Mouse (Mus musculus): ENCODE measurements around the gene Dbn1. TPM values are rescaled to one million over a fixed set of nuclear protein-coding genes. Genes with fewer than 3 reads are reported as not detected.

The Dbn1 gene
- total and polyA plus RNA-seq, 3 experiments, result 0.09 to 3.1 (median 0.59) TPM

GRCm38 (mm10) chr13:55451785-55452549 is 35.9 kb downstream of the Dbn1 start:
- dilution Hi-C loops (cut with MboI; ENCODE audit: extremely low pct_ligation_motif_present, extremely low pct_unique_long_range_greater_than_20kb, low sequenced_read_pairs), result no loop called here
- no peak for DNase-seq (ENCODE audit: extremely low read depth)
- in situ Hi-C loops (cut with MboI; ENCODE audit: low pct_ligation_motif_present, low pct_unique_long_range_greater_than_20kb, low sequenced_read_pairs), result no loop called here
- TF ChIP-seq CHD1 (IDR thresholded peaks at IDR 0.05; ENCODE audit: low read depth, low read length), result no peak
- TF ChIP-seq SMC3 (IDR thresholded peaks at IDR 0.05; ENCODE audit: low read depth, low read length), result no peak
- no peak for TF ChIP-seq MAZ (IDR thresholded peaks at IDR 0.05; ENCODE audit: low read depth, low read length)
- TF ChIP-seq ZKSCAN1 (IDR thresholded peaks at IDR 0.05; ENCODE audit: borderline replicate concordance, low read depth, low read length), result no peak
- TF ChIP-seq CHD2 (IDR thresholded peaks at IDR 0.05; ENCODE audit: low read length), result no peak
- TF ChIP-seq IRF4 (IDR thresholded peaks at IDR 0.05; ENCODE audit: low read depth, low read length), result no peak
- no peak for TF ChIP-seq EP300 (IDR thresholded peaks at IDR 0.05; ENCODE audit: low read length)
- TF ChIP-seq BHLHE40 (IDR thresholded peaks at IDR 0.05; ENCODE audit: low read depth, low read length), result no peak
- no peak for TF ChIP-seq UBTF (IDR thresholded peaks at IDR 0.05; ENCODE audit: low read depth, low read length)
- no peak for TF ChIP-seq ZMIZ1 (IDR thresholded peaks at IDR 0.05; ENCODE audit: low read depth, low read length)
- no peak for TF ChIP-seq ETS1 (conservative IDR thresholded peaks at IDR 0.05; ENCODE audit: low read depth, low read length)
- no peak for TF ChIP-seq E2F4 (IDR thresholded peaks at IDR 0.05; ENCODE audit: insufficient replicate concordance, low read depth, low read length)
- no peak for TF ChIP-seq CTCF (conservative IDR thresholded peaks at IDR 0.05 in 1 of 2, IDR thresholded peaks at IDR 0.05 in 1 of 2; ENCODE audit: low read depth in 2 of 2, low read length in 2 of 2)
- no peak for TF ChIP-seq JUND (conservative IDR thresholded peaks at IDR 0.05; ENCODE audit: low read depth, low read length)
- no peak for TF ChIP-seq PAX5 (IDR thresholded peaks at IDR 0.05; ENCODE audit: low read length)
- no peak for TF ChIP-seq RAD21 (IDR thresholded peaks at IDR 0.05; ENCODE audit: low read depth, low read length)
- no peak for TF ChIP-seq ZNF384 (IDR thresholded peaks at IDR 0.05; ENCODE audit: low read depth, low read length)
- H3K27ac ChIP-seq (ENCODE audit: insufficient read depth, low read depth), result no peak overlapping the region
- H3K4me1 ChIP-seq (ENCODE audit: control insufficient read depth in 1 of 2, insufficient read depth in 2 of 2), result peaks cover 26 to 48% of the 10 kb centered on the region in 2 experiments
- no peaks in the 10 kb centered on the region for H3K9me3 ChIP-seq (replicated peaks; ENCODE audit: low read length)
- H3K4me2 ChIP-seq (ENCODE audit: insufficient read depth, low read depth, poor library complexity, severe bottlenecking), result no peak overlapping the region
- peaks cover 59 to 74% of the 10 kb centered on the region in 2 experiments for H3K36me3 ChIP-seq (replicated peaks in 1 of 2; ENCODE audit: control insufficient read depth in 1 of 2, insufficient read depth in 1 of 2, low read length in 1 of 2)
- no peaks in the 10 kb centered on the region for H3K27me3 ChIP-seq (replicated peaks)
- H3K9ac ChIP-seq (ENCODE audit: insufficient read depth, low read depth), result no peak overlapping the region
- peaks cover 17% of the 10 kb centered on the region for H3K79me2 ChIP-seq (replicated peaks; ENCODE audit: control insufficient read depth, extremely low read depth, insufficient read depth, poor library complexity, severe bottlenecking)
- H3K4me3 ChIP-seq (replicated peaks in 1 of 3; ENCODE audit: low read depth in 2 of 3, low read length in 2 of 3, poor library complexity in 1 of 3), result no peak overlapping the region

- H3K4me1 ChIP-seq (ENCODE audit: control insufficient read depth in 1 of 2, insufficient read depth in 2 of 2), result peaks cover 26 to 54% of the 10 kb centered on the region in 2 experiments
- no peak overlapping the region for H3K4me3 ChIP-seq (replicated peaks in 1 of 3; ENCODE audit: low read depth in 2 of 3, low read length in 2 of 3, poor library complexity in 1 of 3)
- peaks cover 55 to 70% of the 10 kb centered on the region in 2 experiments for H3K36me3 ChIP-seq (replicated peaks in 1 of 2; ENCODE audit: control insufficient read depth in 1 of 2, insufficient read depth in 1 of 2, low read length in 1 of 2)
- no peaks in the 10 kb centered on the region for H3K9me3 ChIP-seq (replicated peaks; ENCODE audit: low read length)
- no peak overlapping the region for H3K4me2 ChIP-seq (ENCODE audit: insufficient read depth, low read depth, poor library complexity, severe bottlenecking)
- in situ Hi-C loops (cut with MboI; ENCODE audit: low pct_ligation_motif_present, low pct_unique_long_range_greater_than_20kb, low sequenced_read_pairs) (no loop called here), dilution Hi-C loops (cut with MboI; ENCODE audit: extremely low pct_ligation_motif_present, extremely low pct_unique_long_range_greater_than_20kb, low sequenced_read_pairs) (no loop called here)
- DNase-seq (ENCODE audit: extremely low read depth), result no peak
- no peaks in the 10 kb centered on the region for H3K27me3 ChIP-seq (replicated peaks)
- H3K79me2 ChIP-seq (replicated peaks; ENCODE audit: control insufficient read depth, extremely low read depth, insufficient read depth, poor library complexity, severe bottlenecking), result peaks cover 24% of the 10 kb centered on the region
- H3K9ac ChIP-seq (ENCODE audit: insufficient read depth, low read depth), result no peak overlapping the region
- TF ChIP-seq HCFC1 (IDR thresholded peaks at IDR 0.05; ENCODE audit: low read depth, low read length), result no peak
- no peak for TF ChIP-seq BHLHE40 (IDR thresholded peaks at IDR 0.05; ENCODE audit: low read depth, low read length)
- no peak for TF ChIP-seq MEF2A (IDR thresholded peaks at IDR 0.05; ENCODE audit: borderline replicate concordance, low read depth, low read length)
- TF ChIP-seq ZKSCAN1 (IDR thresholded peaks at IDR 0.05; ENCODE audit: borderline replicate concordance, low read depth, low read length), result no peak
- TF ChIP-seq MAFK (IDR thresholded peaks at IDR 0.05; ENCODE audit: insufficient replicate concordance, low read length), result no peak
- TF ChIP-seq NRF1 (IDR thresholded peaks at IDR 0.05; ENCODE audit: low read depth, low read length), result no peak
- TF ChIP-seq ELF1 (IDR thresholded peaks at IDR 0.05; ENCODE audit: low read depth, low read length), result no peak
- TF ChIP-seq USF1 (IDR thresholded peaks at IDR 0.05; ENCODE audit: low read depth, low read length), result no peak
- TF ChIP-seq EP300 (IDR thresholded peaks at IDR 0.05; ENCODE audit: low read length), result no peak
- H3K27ac ChIP-seq (ENCODE audit: insufficient read depth, low read depth), result no peak overlapping the region
These were observed 36.6 kb downstream of the Dbn1 start for GRCm38 (mm10) chr13:55451296-55451695.
